Mouse (Mus musculus): ENCODE measurements around the gene Dpp7. TPM values are rescaled to one million over a fixed set of nuclear protein-coding genes. Genes with fewer than 3 reads are reported as not detected.
A peak's percentile ranks its signal among the peaks of the same experiment; 100 is the strongest.

Gene Dpp7
- total RNA-seq, 2 experiments from 2014 or later, result 27.1 to 34.1 TPM

DNA sequence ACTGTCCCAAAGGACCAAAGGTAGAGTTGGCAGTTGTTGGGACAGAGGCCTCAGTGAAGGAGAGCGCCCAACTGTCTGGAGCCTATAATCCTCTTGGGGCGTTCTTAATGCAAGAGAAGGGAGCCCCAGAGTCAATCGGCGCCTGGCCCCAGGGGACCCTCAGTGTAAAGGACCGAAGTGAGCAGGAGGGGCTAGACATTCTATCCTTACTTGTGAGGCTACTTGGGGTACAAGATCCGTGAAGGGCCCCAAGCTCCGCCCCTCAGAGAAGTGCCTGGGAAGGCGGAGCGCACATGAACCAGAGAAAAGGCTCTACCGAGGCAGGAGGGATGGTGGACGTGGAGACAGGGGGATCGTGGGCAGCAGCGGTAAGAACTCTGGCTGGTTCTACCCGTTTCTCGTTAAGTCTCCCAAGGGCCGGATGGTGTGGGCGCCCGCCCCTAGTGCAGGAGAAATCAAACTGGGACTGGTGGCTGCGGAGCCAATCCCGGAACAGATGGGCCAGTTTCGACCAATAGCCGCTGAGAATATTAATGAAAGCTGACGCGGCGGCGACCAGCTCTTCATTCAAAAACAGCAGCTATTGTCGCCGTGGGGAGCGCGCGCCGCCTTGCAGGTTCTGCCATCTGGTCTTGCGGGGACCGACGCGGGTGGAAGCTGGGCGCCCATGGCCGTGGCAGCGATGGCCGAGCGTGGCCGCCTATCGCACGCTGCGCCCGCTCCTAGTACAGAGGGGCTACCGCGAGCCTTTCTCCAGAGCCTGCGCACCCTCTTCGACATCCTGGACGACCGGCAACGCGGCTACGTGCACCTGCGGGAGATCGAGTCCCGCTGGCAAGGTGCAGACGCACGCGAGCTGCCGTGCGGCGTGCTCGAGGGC lies 15.8 kb upstream of the Dpp7 start, which contains the start of gene Sapcd2:
TSS of gene Sapcd2 (plus strand) at position 558 of the 880 bp plus-strand sequence.
- DNase-seq (ENCODE audit: low spot score in 2 of 2), result peak; percentile 85 to 89
- intact Hi-C loops (cut with DNase I), result no loop called here

DNA sequence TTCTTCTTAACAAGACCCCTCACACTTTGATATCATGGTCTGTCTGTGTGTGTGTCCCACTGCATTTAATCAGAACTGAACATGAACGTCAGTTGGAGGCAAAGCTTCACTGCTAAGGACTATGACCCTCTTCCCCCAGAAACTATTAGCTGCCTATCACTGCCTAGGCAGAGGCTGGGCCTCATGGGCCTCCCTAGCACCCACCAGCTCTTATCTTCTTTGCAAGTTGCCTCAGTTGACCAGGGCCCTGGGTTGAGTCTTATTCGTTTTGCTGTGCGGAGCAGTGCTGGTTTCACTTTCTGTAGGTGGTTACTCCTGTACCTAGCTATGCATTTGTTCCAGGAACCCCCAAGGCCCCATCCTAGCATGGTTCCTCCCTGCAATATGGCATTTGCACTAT lies 13.8 kb upstream of the Dpp7 start:
- intact Hi-C loops (cut with DNase I), result no loop called here
- no peak for DNase-seq (ENCODE audit: low spot score in 2 of 2)

- intact Hi-C loops (cut with DNase I), result no loop called here
Observed at GRCm38 (mm10) chr2:25365091-25365761, 9.1 kb upstream of the Dpp7 start, which contains the start of gene Uap1l1. Gene Uap1l1 (minus strand): TSS chr2:25365682.

DNA sequence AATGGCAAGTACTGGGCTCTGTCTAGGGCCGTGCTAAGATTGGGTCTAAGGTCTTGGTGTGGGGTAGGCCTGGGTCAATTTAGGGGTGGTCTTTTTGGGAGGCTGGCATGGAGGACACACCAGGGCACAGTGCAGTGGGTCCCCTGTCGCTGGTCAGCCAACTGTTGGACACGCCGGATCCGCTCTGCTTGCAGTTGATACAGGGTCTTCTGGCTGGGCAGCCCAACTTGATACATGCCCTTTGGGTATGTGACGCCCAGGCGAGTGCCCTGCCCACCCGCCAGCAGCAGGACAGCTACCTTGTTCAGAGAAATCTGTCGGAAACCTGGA lies 8.6 kb upstream of the Dpp7 start:
- intact Hi-C loops (cut with DNase I), result no loop called here
- no peak for DNase-seq (ENCODE audit: low spot score in 2 of 2)

More at GRCm38 (mm10) chr2:25365091-25365761, 9.1 kb upstream of the Dpp7 start, which contains the start of gene Uap1l1:
- DNase-seq (ENCODE audit: low spot score in 2 of 2), result peak; percentile 50 to 60

- DNase-seq (ENCODE audit: low spot score in 2 of 2), result no peak
- intact Hi-C loops (cut with DNase I), result no loop called here
Observed at GRCm38 (mm10) chr2:25364313-25364712, 8.2 kb upstream of the Dpp7 start.

DNA sequence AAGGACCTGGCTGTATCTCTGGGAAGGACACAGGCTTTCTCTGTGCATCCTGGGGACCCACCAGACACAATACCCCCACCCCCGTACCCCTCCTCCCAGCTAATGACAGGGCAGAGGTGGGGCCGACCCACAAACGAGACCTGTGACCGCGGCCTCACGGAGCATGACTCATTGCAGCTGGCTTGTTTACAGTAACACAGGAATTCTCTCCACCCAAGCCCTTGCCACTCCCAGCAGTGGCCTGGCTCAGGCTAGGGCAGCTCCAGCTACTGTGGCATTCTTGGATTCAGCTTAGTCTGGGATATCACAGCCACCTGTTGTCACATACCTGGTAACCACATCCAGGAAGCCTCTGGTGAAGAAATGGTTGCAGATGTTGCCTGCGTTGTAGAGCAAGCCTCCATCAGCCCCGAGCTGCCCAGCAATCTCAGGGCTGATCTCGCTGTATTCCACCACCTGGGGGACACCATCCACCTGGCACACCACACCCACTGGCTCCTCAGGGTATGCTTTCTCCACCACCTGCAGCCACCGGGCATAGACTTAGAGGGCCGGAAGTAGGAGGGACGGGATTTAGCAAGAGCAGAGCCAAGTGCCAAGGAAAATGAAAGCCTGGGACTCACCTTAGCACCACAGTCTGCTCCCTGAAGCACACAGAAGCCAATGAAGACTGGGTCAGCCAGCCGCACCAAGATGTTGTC lies 7.5 kb upstream of the Dpp7 start:
- intact Hi-C loops (cut with DNase I), result no loop called here
- no peak for DNase-seq (ENCODE audit: low spot score in 2 of 2)

- intact Hi-C loops (cut with DNase I), result no loop called here
- no peak for DNase-seq (ENCODE audit: low spot score in 2 of 2)
Observed at GRCm38 (mm10) chr2:25359848-25360247, 3.7 kb upstream of the Dpp7 start.

GRCm38 (mm10) chr2:25355419-25356066 lies 616 bp downstream of the Dpp7 start:
- no peak for DNase-seq (ENCODE audit: low spot score in 2 of 2)
- intact Hi-C loops (cut with DNase I), result no loop called here

DNA sequence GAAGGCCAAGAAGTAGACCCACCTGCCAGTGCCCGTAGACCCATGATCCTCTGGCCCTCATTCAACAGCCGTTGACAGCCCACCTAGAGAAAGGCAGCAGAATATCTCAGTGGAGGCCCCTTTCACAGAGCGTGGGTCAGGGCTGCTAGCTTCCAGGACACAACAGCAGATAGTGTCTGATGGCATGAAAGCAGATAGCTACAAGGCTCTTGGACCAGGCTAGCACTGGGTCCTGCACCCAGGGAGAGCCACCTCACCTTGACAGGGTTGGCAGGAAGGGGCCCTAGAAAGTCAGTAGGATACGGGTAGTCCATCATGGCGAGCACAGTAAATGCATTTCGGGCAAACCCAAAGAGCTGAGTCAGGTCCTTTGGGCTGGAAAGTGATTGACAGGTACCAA lies 1.9 kb downstream of the Dpp7 start:
- DNase-seq (ENCODE audit: low spot score in 2 of 2), result no peak
- intact Hi-C loops (cut with DNase I), result no loop called here

DNA sequence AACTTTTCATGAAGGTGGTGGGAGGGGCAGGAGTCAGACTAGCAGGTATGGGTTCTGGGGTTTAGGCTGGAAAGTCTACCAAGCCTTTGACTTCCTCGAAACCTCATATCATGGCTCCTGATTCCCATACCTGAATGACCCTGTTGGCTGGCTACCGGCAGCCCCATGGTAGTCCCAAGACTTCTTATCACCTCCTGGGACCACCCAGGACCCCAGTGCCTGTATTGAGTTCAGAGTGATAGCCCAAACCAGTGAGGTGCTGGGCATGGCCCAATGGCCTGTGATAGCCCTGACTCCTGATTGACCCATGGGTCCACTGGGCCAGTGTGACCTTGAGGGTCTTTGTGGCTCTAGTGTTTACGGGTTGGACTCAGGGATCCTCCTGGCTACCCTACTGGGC lies 5.5 kb downstream of the Dpp7 start:
- DNase-seq (ENCODE audit: low spot score in 2 of 2), result no peak
- intact Hi-C loops (cut with DNase I), result no loop called here

- intact Hi-C loops (cut with DNase I), result no loop called here
- DNase-seq (ENCODE audit: low spot score in 2 of 2), result no peak
Observed at GRCm38 (mm10) chr2:25349499-25349898, 6.7 kb downstream of the Dpp7 start.

DNA sequence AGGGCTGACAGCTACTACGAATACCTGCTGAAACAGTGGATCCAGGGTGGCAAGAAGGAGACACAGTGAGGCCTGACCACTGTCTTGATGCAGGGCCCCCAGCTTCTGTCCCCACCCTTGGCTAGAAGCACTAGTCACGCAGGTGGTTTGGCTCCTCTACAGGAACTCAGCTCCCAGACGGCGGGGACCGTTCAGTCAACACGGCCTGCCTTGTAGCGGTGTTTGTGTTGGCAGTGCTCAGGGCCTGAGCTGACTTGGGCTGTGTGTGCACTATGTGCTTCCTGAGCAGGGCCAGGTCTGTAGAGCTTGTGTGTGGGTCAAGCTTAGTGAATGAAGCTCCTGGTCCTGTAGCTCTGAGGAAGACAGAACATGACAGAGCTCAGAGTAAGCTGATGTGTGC lies 8.0 kb downstream of the Dpp7 start:
- DNase-seq (ENCODE audit: low spot score in 2 of 2), result no peak
- intact Hi-C loops (cut with DNase I), result no loop called here

GRCm38 (mm10) chr2:25338303-25338702 lies 17.9 kb downstream of the Dpp7 start:
- intact Hi-C loops (cut with DNase I), result no loop called here
- no peak for DNase-seq (ENCODE audit: low spot score in 2 of 2)

- no peak for DNase-seq (ENCODE audit: low spot score in 2 of 2)
- intact Hi-C loops (cut with DNase I), result loop anchor here (5.0 kb wide), 1 partner anchor 61 kb away; the partner anchor contains the start of genes Anapc2 and Ssna1
Observed at GRCm38 (mm10) chr2:25333569-25333968, 22.6 kb downstream of the Dpp7 start.

- DNase-seq (ENCODE audit: low spot score in 2 of 2), result peak; percentile 100
- intact Hi-C loops (cut with DNase I), result loop anchor here (5.0 kb wide), 1 partner anchor 60 kb away; the partner anchor contains the start of genes Anapc2 and Ssna1
Observed at GRCm38 (mm10) chr2:25332286-25333160, 23.6 kb downstream of the Dpp7 start, which contains the start of gene Man1b1. Gene Man1b1 (plus strand): TSS chr2:25332338.

- DNase-seq (ENCODE audit: low spot score in 2 of 2), result no peak
- intact Hi-C loops (cut with DNase I), result loop anchor here (5.0 kb wide), 1 partner anchor 59 kb away; the partner anchor contains the start of genes Anapc2 and Ssna1
Observed at GRCm38 (mm10) chr2:25331470-25331869, 24.7 kb downstream of the Dpp7 start.

GRCm38 (mm10) chr2:25328440-25328839 lies 27.7 kb downstream of the Dpp7 start:
- no peak for DNase-seq (ENCODE audit: low spot score in 2 of 2)
- intact Hi-C loops (cut with DNase I), result no loop called here

DNA sequence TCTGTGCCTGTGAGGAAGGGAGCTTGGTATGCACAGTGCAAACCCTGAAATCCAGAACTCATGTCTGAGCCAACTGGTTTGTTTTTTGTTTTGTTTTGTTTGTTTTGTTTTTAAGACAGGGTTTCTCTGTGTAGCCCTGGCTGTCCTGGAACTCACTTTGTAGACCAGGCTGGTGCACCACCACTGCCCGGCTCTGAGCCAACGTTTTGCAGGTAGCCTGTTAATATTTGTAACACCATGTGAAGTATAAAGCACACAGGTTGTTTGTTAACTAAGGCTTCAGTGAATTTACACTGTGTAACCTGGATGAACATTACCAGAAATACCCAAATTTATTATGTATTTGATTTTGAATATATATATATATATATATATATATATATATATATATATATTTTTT lies 30.1 kb downstream of the Dpp7 start:
- no peak for DNase-seq (ENCODE audit: low spot score in 2 of 2)
- intact Hi-C loops (cut with DNase I), result no loop called here

GRCm38 (mm10) chr2:25320084-25320483 lies 36.1 kb downstream of the Dpp7 start:
- DNase-seq (ENCODE audit: low spot score in 2 of 2), result no peak
- intact Hi-C loops (cut with DNase I), result no loop called here

Data from left cerebral cortex, postnatal 36 days (tissue).